Mouse (Mus musculus) telencephalon, adult 2 months (tissue): ENCODE data around the gene Epha1.

Source experiments
- DNase-seq: peaks from one replicate; pipeline ENCODE4 v3.0.0-alpha.2; 2011; ENCODE audit warnings: low read depth, low spot score

Gene Epha1

GRCm38 (mm10) chr6:42372816-42373547 is at the start of gene Epha1:
Gene Epha1, minus strand, starts transcription at chr6:42373268.
- DNase-seq, result no peak

GRCm38 (mm10) chr6:42421439-42421838 is 48.4 kb upstream of the Epha1 start:
- no peak for DNase-seq

- no peak for DNase-seq
Observed at GRCm38 (mm10) chr6:42419443-42419842, 46.4 kb upstream of the Epha1 start.

- DNase-seq, result no peak
Observed at GRCm38 (mm10) chr6:42405134-42405533, 32.1 kb upstream of the Epha1 start, which contains the start of gene Tas2r135. Gene Tas2r135, plus strand, starts transcription at chr6:42405434.

GRCm38 (mm10) chr6:42399938-42400337 is 26.9 kb upstream of the Epha1 start, which contains the start of gene Tas2r143:
Gene Tas2r143, plus strand, starts transcription at chr6:42400238.
- DNase-seq, result no peak

GRCm38 (mm10) chr6:42398998-42399397 is 25.9 kb upstream of the Epha1 start:
- no peak for DNase-seq

- no peak for DNase-seq
Observed at GRCm38 (mm10) chr6:42398285-42398684, 25.2 kb upstream of the Epha1 start.

GRCm38 (mm10) chr6:42397041-42397657 is 24.1 kb upstream of the Epha1 start:
- DNase-seq, result no peak

- no peak for DNase-seq
Observed at GRCm38 (mm10) chr6:42395960-42396809, 23.1 kb upstream of the Epha1 start.

GRCm38 (mm10) chr6:42391796-42392330 is 18.8 kb upstream of the Epha1 start:
- no peak for DNase-seq

GRCm38 (mm10) chr6:42385635-42386034 is 12.6 kb upstream of the Epha1 start:
- DNase-seq, result no peak

GRCm38 (mm10) chr6:42383360-42383759 is 10.3 kb upstream of the Epha1 start:
- no peak for DNase-seq

GRCm38 (mm10) chr6:42381916-42382381 is 8.9 kb upstream of the Epha1 start:
- DNase-seq, result no peak

- no peak for DNase-seq
Observed at GRCm38 (mm10) chr6:42381221-42381620, 8.2 kb upstream of the Epha1 start.

- DNase-seq, result no peak
Observed at GRCm38 (mm10) chr6:42380416-42381144, 7.5 kb upstream of the Epha1 start.

- DNase-seq, result no peak
Observed at GRCm38 (mm10) chr6:42379551-42379950, 6.5 kb upstream of the Epha1 start.

- no peak for DNase-seq
Observed at GRCm38 (mm10) chr6:42377280-42377679, 4.2 kb upstream of the Epha1 start.

GRCm38 (mm10) chr6:42376504-42377019 is 3.5 kb upstream of the Epha1 start:
- DNase-seq, result no peak

GRCm38 (mm10) chr6:42376016-42376415 is 2.9 kb upstream of the Epha1 start:
- DNase-seq, result no peak

GRCm38 (mm10) chr6:42375131-42375530 is 2.1 kb upstream of the Epha1 start:
- DNase-seq, result no peak

- DNase-seq, result no peak
Observed at GRCm38 (mm10) chr6:42374701-42375100, 1.6 kb upstream of the Epha1 start.
